Mouse (Mus musculus): Measurements from ENCODE around the gene Ehhadh. TPM values are rescaled to one million over a fixed set of nuclear protein-coding genes. Genes with fewer than 3 reads are reported as not detected.

The Ehhadh gene
- polyA plus RNA-seq (2017; shearing (Covaris generic)), result 10 to 100 TPM in 1 of 2 experiments, 1 to 10 TPM in 1; 9.4 to 11.8 TPM

GRCm38 (mm10) chr16:21787516-21788353 is at the start of gene Ehhadh:
Gene Ehhadh (minus strand): TSS chr16:21787807.

GRCm38 (mm10) chr16:21793875-21794696 is 6.5 kb upstream of the Ehhadh start, which contains the start of gene Map3k13:
Gene Map3k13 (plus strand): TSS chr16:21794346.

Other genes starting within 250 kb of the Ehhadh start
- 1 to 10 TPM; 2.1 to 4.0 TPM for gene 2510009E07Rik, start 93.1 kb downstream of the Ehhadh start, polyA plus RNA-seq (2017; shearing (Covaris generic))
- under 1 TPM; 0.14 to 0.32 TPM for gene Map3k13, start 6.5 kb upstream of the Ehhadh start, polyA plus RNA-seq (2017; shearing (Covaris generic))
- 10 to 100 TPM in 1 of 2 experiments, 1 to 10 TPM in 1; 8.8 to 18.2 TPM for gene Tmem41a, start 159.7 kb upstream of the Ehhadh start, polyA plus RNA-seq (2017; shearing (Covaris generic))
- under 1 TPM in 1 of 2 experiments, not detected in 1; 0.91 TPM for gene Liph, start 207.9 kb upstream of the Ehhadh start, polyA plus RNA-seq (2017; shearing (Covaris generic))
- gene Senp2, start 221.7 kb upstream of the Ehhadh start, polyA plus RNA-seq (2017; shearing (Covaris generic)), result 10 to 100 TPM; 50.5 to 53.7 TPM

All from activated CD4-positive, CD25-positive, alpha-beta regulatory T cell (primary cell).